Mouse (Mus musculus): ENCODE results near the gene Srprb.
"Not testable (repeated sequence)": the region's sequence is repeated elsewhere in the genome, so short reads cannot be mapped to it uniquely, and the experiment has no call there.

Gene Srprb

GRCm38 (mm10) chr9:103208802-103209423 lies 7.0 kb upstream of the Srprb start:
- DNase-seq: no peak

- DNase-seq: peak; percentile 67 to 81
Observed at GRCm38 (mm10) chr9:103207846-103208245, 5.9 kb upstream of the Srprb start.

- DNase-seq: no peak
Observed at GRCm38 (mm10) chr9:103205786-103206185, 3.8 kb upstream of the Srprb start.

- no peak for DNase-seq
Observed at GRCm38 (mm10) chr9:103188416-103188815, 13.5 kb downstream of the Srprb start.

- DNase-seq: no peak
Observed at GRCm38 (mm10) chr9:103186747-103187146, 15.2 kb downstream of the Srprb start.

- peak; percentile 39 to 52 for DNase-seq
Observed at GRCm38 (mm10) chr9:103185946-103186345, 16.0 kb downstream of the Srprb start.

- DNase-seq: no peak
Observed at GRCm38 (mm10) chr9:103184855-103185254, 17.1 kb downstream of the Srprb start.

- DNase-seq: no peak
Observed at GRCm38 (mm10) chr9:103181886-103182285, 20.1 kb downstream of the Srprb start.

GRCm38 (mm10) chr9:103180807-103181565 lies 21.0 kb downstream of the Srprb start:
- peak; percentile 76 to 79 for DNase-seq

- DNase-seq: peak; percentile 70 to 77
Observed at GRCm38 (mm10) chr9:103180303-103180702, 21.6 kb downstream of the Srprb start.

GRCm38 (mm10) chr9:103175692-103176091 lies 26.2 kb downstream of the Srprb start:
- DNase-seq: no peak

- peak; percentile 43 to 58 for DNase-seq
Observed at GRCm38 (mm10) chr9:103174771-103175519, 27.0 kb downstream of the Srprb start.

GRCm38 (mm10) chr9:103168771-103169170 lies 33.2 kb downstream of the Srprb start:
- DNase-seq: no peak

- DNase-seq: peak in 1 of 2 experiments; percentile 21
Observed at GRCm38 (mm10) chr9:103168046-103168445, 33.9 kb downstream of the Srprb start.

- no peak for DNase-seq
Observed at GRCm38 (mm10) chr9:103163806-103164205, 38.1 kb downstream of the Srprb start.

- DNase-seq: not testable (repeated sequence)
Observed at GRCm38 (mm10) chr9:103155158-103155557, 46.8 kb downstream of the Srprb start.

- no peak for DNase-seq
Observed at GRCm38 (mm10) chr9:103154568-103154967, 47.4 kb downstream of the Srprb start.

GRCm38 (mm10) chr9:103153286-103153685 lies 48.7 kb downstream of the Srprb start:
- no peak for DNase-seq

GRCm38 (mm10) chr9:103149074-103149799 lies 52.7 kb downstream of the Srprb start:
- DNase-seq: no peak

- no peak for DNase-seq
Observed at GRCm38 (mm10) chr9:103147103-103147502, 54.8 kb downstream of the Srprb start.

- no peak for DNase-seq
Observed at GRCm38 (mm10) chr9:103146703-103147102, 55.2 kb downstream of the Srprb start.

- DNase-seq: no peak
Observed at GRCm38 (mm10) chr9:103146257-103146656, 55.7 kb downstream of the Srprb start.

- DNase-seq: no peak
Observed at GRCm38 (mm10) chr9:103145351-103145750, 56.6 kb downstream of the Srprb start.
